Mouse (Mus musculus) myocyte (in vitro differentiated cells): ENCODE results near the gene Dbh. TPM values are rescaled to one million over a fixed set of nuclear protein-coding genes. Genes with fewer than 3 reads are reported as not detected.

Experiments used
- H3K27me3 ChIP-seq: one replicate; pipeline ENCODE4 v1.6.1; 2011; ENCODE audit not compliant: control insufficient read depth, insufficient read depth, insufficient read length
- H3K36me3 ChIP-seq: one replicate; pipeline ENCODE4 v1.6.1; 2011; ENCODE audit not compliant: control insufficient read depth, insufficient read depth
- H3K4me2 ChIP-seq: one replicate; pipeline ENCODE4 v1.6.1; 2011; ENCODE audit warnings: low read depth, control low read depth
- H3K4me3 ChIP-seq: one replicate; pipeline ENCODE4 v1.5.1; 2011; ENCODE audit warnings: mild to moderate bottlenecking, control low read depth, moderate library complexity
- H3K79me2 ChIP-seq: one replicate; pipeline ENCODE4 v1.6.1; 2011; ENCODE audit not compliant: control insufficient read depth, insufficient read depth
- H3ac ChIP-seq: one replicate; pipeline ENCODE4 v1.6.1; 2011; ENCODE audit not compliant: control insufficient read depth, insufficient read length
- CEBPB ChIP-seq: IDR thresholded peaks from 2 replicates; pipeline ENCODE4 v1.6.1; 2011; ENCODE audit warnings: mild to moderate bottlenecking, moderate library complexity; ENCODE audit not compliant: poor library complexity, insufficient read depth, severe bottlenecking
- E2F4 ChIP-seq: IDR thresholded peaks from one replicate; pipeline ENCODE4 v1.6.1; 2011; ENCODE audit warnings: mild to moderate bottlenecking, control low read depth, moderate library complexity; ENCODE audit not compliant: insufficient read depth
- MAX ChIP-seq: IDR thresholded peaks from one replicate; pipeline ENCODE4 v1.6.1; 2011; ENCODE audit warnings: low read depth, mild to moderate bottlenecking, control low read depth
- MYOD1 ChIP-seq, 3 experiments: IDR thresholded peaks; one replicate each; pipeline ENCODE4 v1.6.1; 2011; ENCODE audit warnings: control low read depth in 2 of 3, low read depth in 2 of 3, mild to moderate bottlenecking in 2 of 3, moderate library complexity in 1 of 3; ENCODE audit not compliant: insufficient read length in 2 of 3, control insufficient read depth in 1 of 3
- MYOG ChIP-seq, 3 experiments: IDR thresholded peaks; one replicate each; pipeline ENCODE4 v1.6.1; 2011; ENCODE audit warnings: control low read depth in 2 of 3, low read depth in 2 of 3, mild to moderate bottlenecking in 2 of 3; ENCODE audit not compliant: insufficient read length in 2 of 3, control insufficient read depth in 1 of 3, insufficient read depth in 1 of 3
- POLR2A ChIP-seq: IDR thresholded peaks from one replicate; pipeline ENCODE4 v1.6.1; 2011; ENCODE audit warnings: low read depth, mild to moderate bottlenecking, control low read depth, moderate library complexity; ENCODE audit not compliant: insufficient read length
- POLR2AphosphoS2 ChIP-seq: IDR thresholded peaks from one replicate; pipeline ENCODE4 v1.6.1; 2011; ENCODE audit warnings: low read depth, control low read depth; ENCODE audit not compliant: insufficient read length
- REST ChIP-seq: IDR thresholded peaks from one replicate; pipeline ENCODE4 v1.6.1; 2011; ENCODE audit warnings: mild to moderate bottlenecking, control low read depth, moderate library complexity; ENCODE audit not compliant: insufficient read depth, insufficient read length
- SRF ChIP-seq: IDR thresholded peaks from one replicate; pipeline ENCODE4 v1.6.1; 2011; ENCODE audit warnings: low read depth; ENCODE audit not compliant: control insufficient read depth, insufficient read length
- TCF12 ChIP-seq: IDR thresholded peaks from one replicate; pipeline ENCODE4 v1.6.1; 2011; ENCODE audit warnings: mild to moderate bottlenecking, control low read depth; ENCODE audit not compliant: poor library complexity, insufficient read depth, severe bottlenecking
- TCF3 ChIP-seq: IDR thresholded peaks from one replicate; pipeline ENCODE4 v1.6.1; 2011; ENCODE audit warnings: low read depth, control low read depth; ENCODE audit not compliant: insufficient read length
- USF1 ChIP-seq: IDR thresholded peaks from one replicate; pipeline ENCODE4 v1.6.1; 2011; ENCODE audit warnings: low read depth, mild to moderate bottlenecking, control low read depth, moderate library complexity
- polyA plus RNA-seq: library from polyadenylated mRNA; unstranded; fragments of >200 nt; fragmentation: generic; extraction: Trizol; gene quantifications from one replicate; pipeline ENCODE4 v1.2.1, GENCODE M21; 2012; ENCODE audit warnings: missing spikeins

Dbh gene
- polyA plus RNA-seq, 1 experiment: 8.2 TPM

GRCm38 (mm10) chr2:27187531-27187930 is 22.5 kb downstream of the Dbh start:
- no peak overlapping the region for H3ac ChIP-seq
- H3K27me3 ChIP-seq: no peaks in the 10 kb centered on the region
- no peaks in the 10 kb centered on the region for H3K79me2 ChIP-seq
- H3K36me3 ChIP-seq: no peaks in the 10 kb centered on the region
- H3K4me3 ChIP-seq: no peak overlapping the region
- no peak for TF ChIP-seq REST
- TF ChIP-seq SRF: no peak
- no peak for TF ChIP-seq USF1
- TF ChIP-seq TCF3: no peak
- TF ChIP-seq MYOD1 (IDR thresholded peaks at IDR 0.05; ENCODE audit: control insufficient read depth in 1 of 3, insufficient read length in 2 of 3, low read depth in 2 of 3): peak in 1 of 3 experiments; percentile 33
- TF ChIP-seq POLR2A: no peak
- no peak for TF ChIP-seq POLR2AphosphoS2
- no peak for TF ChIP-seq MAX
- peak in 1 of 3 experiments; percentile 48 for TF ChIP-seq MYOG (IDR thresholded peaks at IDR 0.05; ENCODE audit: control insufficient read depth in 1 of 3, insufficient read depth in 1 of 3, insufficient read length in 2 of 3, low read depth in 2 of 3)
- no peak for TF ChIP-seq TCF12
- TF ChIP-seq E2F4: no peak
- TF ChIP-seq CEBPB: no peak
- H3K4me2 ChIP-seq: no peak overlapping the region

DNA sequence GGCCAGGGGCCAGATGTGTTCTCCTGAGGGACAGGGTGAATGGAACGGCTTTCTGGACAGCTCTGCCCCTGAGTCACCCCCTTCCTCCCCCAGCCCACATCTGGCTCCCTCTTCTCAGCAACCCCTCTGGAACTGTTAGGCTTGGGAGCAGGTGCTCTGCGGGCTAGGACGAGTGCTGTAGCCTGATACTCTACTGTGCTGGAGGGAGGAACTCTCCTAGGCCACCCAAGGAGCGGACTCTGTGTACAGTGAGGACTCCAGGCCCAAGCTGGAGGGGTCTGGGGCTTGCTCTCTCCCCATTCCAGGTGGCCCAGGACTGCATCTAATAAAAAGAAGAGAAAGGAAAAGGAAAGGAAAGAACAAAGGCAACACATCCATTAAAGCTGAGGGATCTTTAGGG is 25.0 kb downstream of the Dbh start:
- Histone ChIP-seq H3K36me3 (no peaks in the 10 kb centered on the region), H3K4me3 (no peak overlapping the region), H3ac (no peak overlapping the region), H3K79me2 (no peaks in the 10 kb centered on the region), H3K4me2 (no peak overlapping the region), H3K27me3 (no peaks in the 10 kb centered on the region)
- TF ChIP-seq POLR2A: no peak
- no peak for TF ChIP-seq TCF3
- TF ChIP-seq POLR2AphosphoS2: no peak
- TF ChIP-seq USF1: no peak
- no peak for TF ChIP-seq REST
- peak in 1 of 3 experiments; percentile 41 for TF ChIP-seq MYOG (IDR thresholded peaks at IDR 0.05; ENCODE audit: control insufficient read depth in 1 of 3, insufficient read depth in 1 of 3, insufficient read length in 2 of 3, low read depth in 2 of 3)
- no peak for TF ChIP-seq SRF
- no peak for TF ChIP-seq CEBPB
- peak in 1 of 3 experiments; percentile 6 for TF ChIP-seq MYOD1 (IDR thresholded peaks at IDR 0.05; ENCODE audit: control insufficient read depth in 1 of 3, insufficient read length in 2 of 3, low read depth in 2 of 3)
- no peak for TF ChIP-seq MAX
- TF ChIP-seq E2F4: no peak
- no peak for TF ChIP-seq TCF12

DNA sequence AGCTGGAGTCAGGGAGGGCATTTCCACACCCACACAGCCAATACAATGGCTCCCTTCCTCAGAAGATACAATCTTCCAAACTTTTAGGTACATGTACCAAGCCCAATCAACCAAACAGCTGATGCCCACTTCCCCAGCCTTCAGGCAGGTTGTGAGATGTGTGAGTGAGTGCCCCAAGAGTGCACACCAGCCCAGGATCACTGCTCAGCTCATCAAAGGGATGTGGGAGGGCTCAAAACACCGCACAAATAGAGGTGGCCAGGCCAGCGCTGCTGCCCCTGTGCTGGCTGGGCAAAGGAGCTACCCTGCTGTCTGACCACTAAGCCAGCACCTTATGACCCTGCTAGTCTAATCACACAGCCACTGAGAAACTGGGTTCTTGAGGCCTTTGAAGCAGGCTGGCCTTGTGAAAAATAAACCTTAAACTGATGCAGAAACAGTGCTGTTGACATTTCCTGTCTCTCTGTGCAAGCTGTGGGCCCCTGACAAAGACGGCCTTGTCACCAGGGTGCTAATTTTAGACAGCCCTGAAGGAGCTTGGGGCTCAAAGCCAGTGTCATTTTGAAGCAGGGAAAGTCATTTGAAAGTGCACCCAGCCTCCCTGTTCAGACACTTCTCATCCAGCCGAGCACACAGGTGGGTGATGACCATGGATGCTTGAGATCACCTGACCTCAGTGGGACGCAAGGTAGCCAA is 33.7 kb downstream of the Dbh start:
- H3K4me3 ChIP-seq: no peak overlapping the region
- H3ac ChIP-seq: no peak overlapping the region
- no peaks in the 10 kb centered on the region for H3K27me3 ChIP-seq
- TF ChIP-seq USF1 (no peak), CEBPB (no peak), E2F4 (no peak), POLR2AphosphoS2 (no peak), MAX (no peak), MYOG (IDR thresholded peaks at IDR 0.05; ENCODE audit: control insufficient read depth in 1 of 3, insufficient read depth in 1 of 3, insufficient read length in 2 of 3, low read depth in 2 of 3) (no peak), POLR2A (no peak), REST (no peak), SRF (no peak), TCF12 (no peak), TCF3 (no peak)
- H3K36me3 ChIP-seq: no peaks in the 10 kb centered on the region
- no peaks in the 10 kb centered on the region for H3K79me2 ChIP-seq
- H3K4me2 ChIP-seq: no peak overlapping the region

DNA sequence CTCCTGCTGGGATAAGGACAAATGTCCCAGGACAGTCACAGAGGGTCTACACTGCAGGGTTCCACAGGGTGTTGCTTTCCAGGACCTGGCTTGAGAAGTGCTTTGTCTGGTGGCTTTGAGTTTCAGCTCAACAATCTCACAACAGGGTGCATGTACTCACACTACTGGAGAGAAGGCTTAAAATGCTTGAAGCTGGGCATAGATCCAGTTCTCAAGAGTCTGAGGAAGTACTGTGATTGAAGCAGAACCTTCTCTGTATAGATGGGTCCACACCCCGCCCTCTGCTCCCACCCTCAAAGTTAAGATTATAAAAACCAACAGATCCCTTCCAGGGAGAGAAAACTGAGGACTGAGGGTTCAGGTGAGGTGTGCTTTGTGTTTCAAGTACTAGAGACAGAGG is 35.6 kb downstream of the Dbh start:
- no peak overlapping the region for H3K4me3 ChIP-seq
- no peak overlapping the region for H3ac ChIP-seq
- no peaks in the 10 kb centered on the region for H3K79me2 ChIP-seq
- no peak overlapping the region for H3K4me2 ChIP-seq
- TF ChIP-seq MAX: no peak
- no peak for TF ChIP-seq TCF3
- TF ChIP-seq SRF: no peak
- no peak for TF ChIP-seq TCF12
- no peak for TF ChIP-seq POLR2A
- TF ChIP-seq E2F4: no peak
- no peak for TF ChIP-seq MYOD1 (IDR thresholded peaks at IDR 0.05; ENCODE audit: control insufficient read depth in 1 of 3, insufficient read length in 2 of 3, low read depth in 2 of 3)
- no peak for TF ChIP-seq POLR2AphosphoS2
- no peak for TF ChIP-seq CEBPB
- TF ChIP-seq MYOG (IDR thresholded peaks at IDR 0.05; ENCODE audit: control insufficient read depth in 1 of 3, insufficient read depth in 1 of 3, insufficient read length in 2 of 3, low read depth in 2 of 3): no peak
- TF ChIP-seq USF1: no peak
- TF ChIP-seq REST: no peak
- no peaks in the 10 kb centered on the region for H3K27me3 ChIP-seq
- no peaks in the 10 kb centered on the region for H3K36me3 ChIP-seq
